Mouse (Mus musculus) MEL (cell line): ENCODE measurements around the gene Tsc2. TPM values are rescaled to one million over a fixed set of nuclear protein-coding genes. Genes with fewer than 3 reads are reported as not detected.

Experiments used
- DNase-seq: peaks from one replicate; pipeline ENCODE4 v3.0.0; 2011; ENCODE audit warnings: low read depth, low spot score
- H3K27ac ChIP-seq: 2 replicates; pipeline ENCODE4 v1.5.1; 2012; ENCODE audit warnings: low read depth, mild to moderate bottlenecking, control low read depth, low read length, moderate library complexity; ENCODE audit not compliant: control insufficient read depth
- H3K27me3 ChIP-seq, 2 experiments: fragments of 150-350 bp in 1 of 2; sonication (generic) in 1 of 2; 2 replicates each; pipeline ENCODE4 v1.6.1; 2012; ENCODE audit warnings: low read length in 2 of 2, mild to moderate bottlenecking in 2 of 2, improper control_type of control experiment in 1 of 2, moderate library complexity in 1 of 2; ENCODE audit not compliant: insufficient read depth in 2 of 2, control insufficient read depth in 1 of 2
- H3K36me3 ChIP-seq, 2 experiments: 2 replicates each; pipeline ENCODE4 v1.6.1; 2012 to 2014; ENCODE audit warnings: low read length in 2 of 2, improper control_type of control experiment in 1 of 2, inconsistent platforms in 1 of 2, mild to moderate bottlenecking in 1 of 2; ENCODE audit not compliant: insufficient read depth in 2 of 2, control insufficient read depth in 1 of 2
- H3K4me1 ChIP-seq, 2 experiments: fragments of 150-350 bp in 1 of 2; sonication (generic) in 1 of 2; 2 replicates each; pipeline ENCODE4 v1.6.1; 2012; ENCODE audit warnings: low read length in 2 of 2, improper control_type of control experiment in 1 of 2, mild to moderate bottlenecking in 1 of 2; ENCODE audit not compliant: insufficient read depth in 2 of 2, control insufficient read depth in 1 of 2
- H3K4me3 ChIP-seq, 2 experiments: fragments of 150-350 bp in 1 of 2; sonication (generic) in 1 of 2; 2 replicates each; pipeline ENCODE4 v1.5.1; 2012; ENCODE audit warnings: low read depth in 2 of 2, low read length in 2 of 2, mild to moderate bottlenecking in 2 of 2, moderate library complexity in 2 of 2, control low read depth in 1 of 2, improper control_type of control experiment in 1 of 2; ENCODE audit not compliant: control insufficient read depth in 1 of 2, insufficient read depth in 1 of 2
- H3K79me2 ChIP-seq: 2 replicates; pipeline ENCODE4 v1.6.1; 2012; ENCODE audit warnings: mild to moderate bottlenecking, low read length, moderate library complexity; ENCODE audit not compliant: control insufficient read depth, poor library complexity, insufficient read depth
- H3K9ac ChIP-seq: 2 replicates; pipeline ENCODE4 v1.6.1; 2012; ENCODE audit warnings: low read depth, mild to moderate bottlenecking, control low read depth, low read length, moderate library complexity; ENCODE audit not compliant: control insufficient read depth, poor library complexity, severe bottlenecking
- H3K9me3 ChIP-seq: fragments of 150-350 bp; sonication (generic); replicated peaks from 2 replicates; pipeline ENCODE4 v1.6.1; 2012; ENCODE audit warnings: mild to moderate bottlenecking, low read length, improper control_type of control experiment, moderate library complexity; ENCODE audit not compliant: insufficient read depth
- E2F4 ChIP-seq: IDR thresholded peaks from 2 replicates; pipeline ENCODE4 v1.6.1; 2011; ENCODE audit warnings: low read depth, low read length, improper control_type of control experiment, borderline replicate concordance
- GATA1 ChIP-seq: IDR thresholded peaks from 2 replicates; pipeline ENCODE4 v1.6.1; 2011; ENCODE audit warnings: low read depth, low read length, improper control_type of control experiment
- HCFC1 ChIP-seq: IDR thresholded peaks from 2 replicates; pipeline ENCODE4 v1.6.1; 2012; ENCODE audit warnings: low read depth, mild to moderate bottlenecking, inconsistent platforms, low read length, improper control_type of control experiment, moderate library complexity
- JUND ChIP-seq: IDR thresholded peaks from 2 replicates; pipeline ENCODE4 v1.6.1; 2011; ENCODE audit warnings: low read depth, mild to moderate bottlenecking, improper control_type of control experiment, low read length
- MAFK ChIP-seq: IDR thresholded peaks from 2 replicates; pipeline ENCODE4 v1.6.1; 2011; ENCODE audit warnings: low read depth, mild to moderate bottlenecking, low read length, improper control_type of control experiment, borderline replicate concordance
- MAX ChIP-seq: IDR thresholded peaks from 2 replicates; pipeline ENCODE4 v1.6.1; 2011; ENCODE audit warnings: low read length, improper control_type of control experiment
- MXI1 ChIP-seq: IDR thresholded peaks from 2 replicates; pipeline ENCODE4 v1.6.1; 2011; ENCODE audit warnings: mild to moderate bottlenecking, low read depth, low read length, improper control_type of control experiment
- MYB ChIP-seq: IDR thresholded peaks from 2 replicates; pipeline ENCODE4 v1.6.1; 2011; ENCODE audit warnings: mild to moderate bottlenecking, low read depth, low read length, improper control_type of control experiment
- MYC ChIP-seq: IDR thresholded peaks from 2 replicates; pipeline ENCODE4 v1.6.1; 2011; ENCODE audit warnings: low read depth, mild to moderate bottlenecking, low read length, improper control_type of control experiment, moderate library complexity
- NRF1 ChIP-seq: IDR thresholded peaks from 2 replicates; pipeline ENCODE4 v1.6.1; 2014; ENCODE audit warnings: low read depth, mild to moderate bottlenecking, inconsistent platforms, low read length, improper control_type of control experiment, moderate library complexity; ENCODE audit not compliant: poor library complexity, insufficient read depth, severe bottlenecking
- POLR2AphosphoS2 ChIP-seq: IDR thresholded peaks from 2 replicates; pipeline ENCODE4 v1.6.1; 2011; ENCODE audit warnings: low read length, improper control_type of control experiment
- SIN3A ChIP-seq: IDR thresholded peaks from 2 replicates; pipeline ENCODE4 v1.6.1; 2012; ENCODE audit warnings: low read length, improper control_type of control experiment, inconsistent platforms
- TAL1 ChIP-seq: IDR thresholded peaks from 2 replicates; pipeline ENCODE4 v1.6.1; 2012; ENCODE audit warnings: mild to moderate bottlenecking, inconsistent platforms, low read length, moderate library complexity, mixed read lengths
- UBTF ChIP-seq: IDR thresholded peaks from 2 replicates; pipeline ENCODE4 v1.6.1; 2012; ENCODE audit warnings: low read depth, mild to moderate bottlenecking, inconsistent platforms, low read length, improper control_type of control experiment, moderate library complexity, borderline replicate concordance; ENCODE audit not compliant: insufficient read depth
- USF2 ChIP-seq, 2 experiments: IDR thresholded peaks; 2 replicates each; pipeline ENCODE4 v1.6.1; 2011 to 2012; ENCODE audit warnings: improper control_type of control experiment in 2 of 2, low read length in 2 of 2, borderline replicate concordance in 1 of 2, inconsistent platforms in 1 of 2, low read depth in 1 of 2, mild to moderate bottlenecking in 1 of 2; ENCODE audit not compliant: insufficient read depth in 1 of 2
- ZC3H11A ChIP-seq: IDR thresholded peaks from 2 replicates; pipeline ENCODE4 v1.6.1; 2012; ENCODE audit warnings: low read depth, mild to moderate bottlenecking, inconsistent platforms, low read length, improper control_type of control experiment
- polyA plus RNA-seq, 2 experiments: library from polyadenylated mRNA; stranded (reverse) in 1 of 2; unstranded in 1 of 2; fragments of >175 nt in 1 of 2; fragments of >200 nt in 1 of 2; gene quantifications; 2 replicates each; pipeline versions ENCODE4 v1.2.1 to v1.2.4; 2012; ENCODE audit warnings: low replicate concordance in 2 of 2, low read depth in 1 of 2; ENCODE audit not compliant: insufficient read length in 2 of 2, insufficient read depth in 1 of 2, missing spikeins in 1 of 2
- total RNA-seq: library from RNA; depleted of rRNA; stranded (reverse); fragments of 300-350 nt; gene quantifications from 2 replicates; pipeline ENCODE4 v1.2.3, GENCODE M21; 2012

Gene Tsc2
- total and polyA plus RNA-seq, 3 experiments = 48.8 to 99.2 TPM; not detected in 1

DNA sequence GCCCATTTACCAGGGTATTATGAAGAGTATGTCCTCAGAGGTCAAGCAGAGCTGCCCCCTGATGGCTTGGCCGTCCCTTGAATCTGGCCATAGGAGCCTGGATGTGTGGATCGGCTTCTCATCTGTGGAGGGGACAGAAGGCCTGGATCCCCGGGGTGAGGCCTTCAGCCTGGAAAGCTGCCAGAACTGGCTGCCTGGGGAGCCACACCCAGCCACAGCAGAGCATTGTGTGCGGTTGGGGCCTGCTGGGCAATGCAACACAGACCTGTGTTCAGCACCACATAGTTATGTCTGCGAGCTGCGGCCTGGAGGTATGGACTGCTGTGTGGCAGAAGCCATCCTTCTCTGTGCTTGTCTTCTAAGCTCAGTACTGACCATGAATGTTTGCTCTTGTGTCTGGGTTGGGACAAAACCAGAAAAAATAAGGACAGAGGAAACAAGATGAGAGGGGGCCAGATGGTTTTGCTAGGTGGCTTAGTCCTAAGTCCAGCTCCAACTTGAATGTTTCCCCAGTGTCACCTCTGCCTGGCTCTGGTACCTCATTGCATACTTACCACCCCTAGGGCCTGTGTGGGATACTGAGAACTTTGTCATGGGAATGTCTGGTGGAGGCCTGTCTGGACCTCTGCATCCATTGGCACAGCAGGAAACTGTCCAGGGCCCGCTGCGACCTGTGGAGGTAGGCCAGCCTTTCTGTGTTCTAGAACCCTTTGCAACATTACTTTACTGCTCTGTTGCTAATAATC is 65.2 kb downstream of the Tsc2 start:
- Histone ChIP-seq H3K27me3 (no peaks in the 10 kb centered on the region), H3K79me2 (no peaks in the 10 kb centered on the region), H3K27ac (peak overlapping the region; percentile 19), H3K9ac (peak overlapping the region; percentile 38), H3K4me1 (peaks cover 12 to 13% of the 10 kb centered on the region in 2 experiments), H3K4me3 (no peak overlapping the region), H3K9me3 (no peaks in the 10 kb centered on the region), H3K36me3 (peaks cover 0 to 11% of the 10 kb centered on the region in 2 experiments; a peak in 3 of 4 replicates)
- TF ChIP-seq HCFC1 = no peak
- TF ChIP-seq SIN3A = peak; percentile 41; the same call in 1 of the 2 replicates
- peak; percentile 89 for DNase-seq

DNA sequence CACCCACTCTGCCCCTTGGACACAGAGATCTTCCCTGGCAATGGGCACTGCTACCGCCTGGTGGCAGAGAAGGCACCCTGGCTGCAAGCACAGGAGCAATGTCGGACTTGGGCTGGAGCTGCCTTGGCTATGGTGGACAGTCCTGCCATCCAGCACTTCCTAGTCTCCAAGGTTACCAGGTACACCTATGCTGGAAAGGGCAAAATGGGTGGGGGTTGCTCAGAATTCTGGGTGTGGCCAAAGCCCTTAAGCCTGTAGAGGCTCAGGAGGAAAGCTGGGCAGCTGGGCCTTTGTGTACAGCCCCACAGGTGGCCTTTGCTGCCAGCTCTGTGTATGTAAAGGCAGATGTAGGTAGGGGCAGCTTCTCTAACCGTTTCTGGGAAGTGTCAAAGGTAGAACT is 66.6 kb downstream of the Tsc2 start:
- Histone ChIP-seq H3K4me1 (peaks cover 16 to 20% of the 10 kb centered on the region in 2 experiments), H3K27me3 (no peaks in the 10 kb centered on the region), H3K9ac (no peak overlapping the region), H3K9me3 (no peaks in the 10 kb centered on the region), H3K36me3 (peaks cover 0 to 19% of the 10 kb centered on the region in 2 experiments; a peak in 3 of 4 replicates), H3K27ac (no peak overlapping the region), H3K4me3 (no peak overlapping the region), H3K79me2 (no peaks in the 10 kb centered on the region)
- DNase-seq = no peak
- TF ChIP-seq GATA1 = no peak
- TF ChIP-seq POLR2AphosphoS2 = no peak
- no peak for TF ChIP-seq MYC
- TF ChIP-seq MAX = no peak
- no peak for TF ChIP-seq E2F4
- no peak for TF ChIP-seq TAL1
- TF ChIP-seq ZC3H11A = no peak
- TF ChIP-seq JUND = no peak
- no peak for TF ChIP-seq USF2 (IDR thresholded peaks at IDR 0.05; ENCODE audit: borderline replicate concordance in 1 of 2, insufficient read depth in 1 of 2, low read depth in 1 of 2, low read length in 2 of 2)
- TF ChIP-seq MAFK = no peak
- no peak for TF ChIP-seq UBTF
- no peak for TF ChIP-seq MXI1
- TF ChIP-seq NRF1 = no peak
- TF ChIP-seq MYB = no peak
